Mouse (Mus musculus): ENCODE results near the gene Twist2.

- no peak for TF ChIP-seq CTCF (IDR thresholded peaks at IDR 0.05; ENCODE audit: borderline replicate concordance, insufficient read depth, low read length)
- no peak for TF ChIP-seq POLR2A (IDR thresholded peaks at IDR 0.05; ENCODE audit: low read depth, low read length)
Measured at GRCm38 (mm10) chr1:91825261-91825660, 24.0 kb downstream of the Twist2 start.

Measured in embryonic fibroblast, embryonic 13.5 days (primary cell).